Mouse (Mus musculus) midbrain, embryonic 12.5 days (tissue): ENCODE measurements around the gene Dnal4. TPM values are rescaled to one million over a fixed set of nuclear protein-coding genes. Genes with fewer than 3 reads are reported as not detected.

Experiments
- ATAC-seq: fragments of 200-750 bp; cut with Nextera tagmentation; 2 replicates; pipeline ENCODE4 v1.8.0; 2017; ENCODE audit warnings: low read depth, moderate TSS enrichment, moderate library complexity; ENCODE audit not compliant: low FRiP score
- H3K27ac ChIP-seq: fragments of 300-500 bp; sonication (generic); replicated peaks from 2 replicates; pipeline ENCODE4 v1.5.1; 2016; ENCODE audit warnings: mild to moderate bottlenecking
- H3K27me3 ChIP-seq: fragments of 300-500 bp; sonication (generic); 2 replicates; pipeline ENCODE4 v1.6.1; 2016; ENCODE audit warnings: mild to moderate bottlenecking
- H3K36me3 ChIP-seq: fragments of 300-500 bp; sonication (generic); 2 replicates; pipeline ENCODE4 v1.6.1; 2016
- H3K4me1 ChIP-seq: fragments of 300-500 bp; sonication (generic); 2 replicates; pipeline ENCODE4 v1.6.1; 2016
- H3K4me2 ChIP-seq: fragments of 300-500 bp; sonication (generic); replicated peaks from 2 replicates; pipeline ENCODE4 v1.6.1; 2016; ENCODE audit warnings: mild to moderate bottlenecking, moderate library complexity
- H3K4me3 ChIP-seq: fragments of 300-500 bp; sonication (generic); 2 replicates; pipeline ENCODE4 v1.5.1; 2016; ENCODE audit warnings: mild to moderate bottlenecking
- H3K9ac ChIP-seq: fragments of 300-500 bp; sonication (generic); replicated peaks from 2 replicates; pipeline ENCODE4 v1.6.1; 2016; ENCODE audit warnings: mild to moderate bottlenecking, moderate library complexity
- H3K9me3 ChIP-seq: fragments of 300-500 bp; sonication (generic); 2 replicates; pipeline ENCODE4 v1.6.1; 2016; ENCODE audit warnings: mild to moderate bottlenecking
- WGBS: fragments of 180-500 bp; shearing (Covaris S2); methylation state at CpG from one replicate; pipeline ENCODE4 v1.1.7; 2016; 5-methylcytosine and 5-hydroxymethylcytosine counted together
- polyA plus RNA-seq: library from polyadenylated mRNA; unstranded; fragments of >200 nt; fragmentation: Nextera tagmentation; extraction: Ambion mirVana; gene quantifications from 2 replicates; pipeline ENCODE4 v1.2.1, GENCODE M21; 2016

Gene Dnal4
- polyA plus RNA-seq, 1 experiment from 2014 or later = 77.9 TPM

GRCm38 (mm10) chr15:79744001-79744400, 33.6 kb downstream of the Dnal4 start:
- Histone ChIP-seq H3K4me2 (no peak overlapping the region), H3K36me3 (peaks cover 6% of the 10 kb centered on the region), H3K27me3 (no peaks in the 10 kb centered on the region), H3K4me1 (peaks cover 18% of the 10 kb centered on the region), H3K4me3 (no peak overlapping the region), H3K9ac (no peak overlapping the region), H3K27ac (no peak overlapping the region), H3K9me3 (no peaks in the 10 kb centered on the region)
- WGBS = 92% methylated on average over 11 of the region's 11 CpGs
- no peak for ATAC-seq

DNA sequence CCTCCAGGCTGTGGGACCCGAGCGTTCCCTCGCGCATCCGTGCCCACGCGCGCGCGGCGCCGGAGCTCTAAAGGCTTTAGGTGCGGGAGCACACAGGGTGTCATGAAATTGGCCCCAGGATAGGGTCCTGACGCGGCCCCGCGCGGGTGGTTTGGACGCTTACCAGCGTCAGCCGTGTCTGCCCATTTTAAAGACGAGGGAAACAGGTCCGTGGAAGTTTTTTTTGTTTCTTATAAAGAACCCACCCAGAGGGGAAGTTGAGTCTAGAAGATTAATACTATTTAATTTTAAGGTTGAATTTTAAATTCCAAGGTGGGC, 35.0 kb downstream of the Dnal4 start:
- Histone ChIP-seq H3K36me3 (peaks cover 19% of the 10 kb centered on the region), H3K4me2 (peak overlapping the region; percentile 77), H3K4me3 (peak overlapping the region; percentile 98), H3K4me1 (peaks cover 18% of the 10 kb centered on the region), H3K9me3 (no peaks in the 10 kb centered on the region), H3K27me3 (no peaks in the 10 kb centered on the region), H3K9ac (peak overlapping the region; percentile 93), H3K27ac (peak overlapping the region; percentile 22; the same call in 1 of the 2 replicates)
- ATAC-seq = peak; percentile 50
- WGBS = under 1% methylated on average over 23 of the region's 23 CpGs

GRCm38 (mm10) chr15:79741921-79742705, 35.5 kb downstream of the Dnal4 start, which contains the start of gene Sun2:
Sun2 (minus strand) TSS chr15:79742536.
- Histone ChIP-seq H3K27me3 (no peaks in the 10 kb centered on the region), H3K4me2 (peak within 1 kb of the TSS; percentile 77), H3K4me1 (peaks cover 18% of the 10 kb centered on the region), H3K9ac (peak within 1 kb of the TSS; percentile 93), H3K4me3 (peak within 1 kb of the TSS; percentile 98), H3K36me3 (peaks cover 25% of the 10 kb centered on the region), H3K9me3 (no peaks in the 10 kb centered on the region), H3K27ac (peak within 1 kb of the TSS; percentile 65; the same call in 1 of the 2 replicates)
- WGBS = under 1% methylated on average over 83 of the region's 93 CpGs
- peak; percentile 95 for ATAC-seq

DNA sequence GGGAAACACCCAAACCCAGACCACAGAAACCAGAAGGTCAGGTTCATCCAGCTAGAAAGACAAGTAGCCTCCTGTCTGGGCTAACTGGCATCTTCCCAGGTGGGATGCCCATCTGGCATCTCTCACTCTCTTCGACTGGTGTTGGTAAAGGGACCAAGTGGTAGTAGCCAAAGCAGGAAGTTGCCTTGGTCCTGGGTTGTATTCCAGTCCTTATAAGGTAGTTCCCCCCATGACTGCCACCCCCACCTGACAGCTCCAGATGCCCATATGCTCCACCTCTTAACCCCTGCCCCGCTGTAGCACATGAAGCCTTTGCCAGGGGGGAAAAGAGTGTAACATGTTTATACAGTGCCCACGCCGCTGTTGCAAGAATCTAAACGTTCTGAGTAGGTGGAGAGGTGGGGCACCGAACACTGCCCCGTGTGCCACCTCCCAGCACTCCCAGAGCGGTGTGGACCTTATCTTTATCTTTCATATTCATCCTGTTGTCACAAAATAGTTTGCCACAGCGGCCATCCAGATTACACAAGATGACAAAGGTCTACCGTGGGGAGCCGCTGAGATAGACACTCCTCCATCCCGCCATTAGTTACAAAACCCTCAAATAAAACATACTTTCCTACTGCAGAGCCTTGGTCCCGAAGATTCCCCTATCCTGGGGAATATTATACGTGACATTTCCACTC, 36.3 kb downstream of the Dnal4 start:
- 0 out of 2 replicates have a peak, but pooled peaks have one; percentile 5 for ATAC-seq
- Histone ChIP-seq H3K4me2 (peak overlapping the region; percentile 77), H3K4me3 (peak overlapping the region; percentile 98), H3K27ac (no peak overlapping the region), H3K9me3 (no peaks in the 10 kb centered on the region), H3K36me3 (peaks cover 32% of the 10 kb centered on the region), H3K9ac (peak overlapping the region; percentile 93), H3K4me1 (peaks cover 18% of the 10 kb centered on the region), H3K27me3 (no peaks in the 10 kb centered on the region)
- 45% methylated on average over 14 of the region's 14 CpGs for WGBS

GRCm38 (mm10) chr15:79740739-79741138, 36.9 kb downstream of the Dnal4 start:
- Histone ChIP-seq H3K4me1 (peaks cover 18% of the 10 kb centered on the region), H3K27me3 (no peaks in the 10 kb centered on the region), H3K9ac (no peak overlapping the region), H3K36me3 (peaks cover 37% of the 10 kb centered on the region), H3K4me3 (peak overlapping the region; percentile 98), H3K4me2 (peak overlapping the region; percentile 77), H3K27ac (no peak overlapping the region), H3K9me3 (no peaks in the 10 kb centered on the region)
- 84% methylated on average over 3 of the region's 3 CpGs for WGBS
- no peak for ATAC-seq

DNA sequence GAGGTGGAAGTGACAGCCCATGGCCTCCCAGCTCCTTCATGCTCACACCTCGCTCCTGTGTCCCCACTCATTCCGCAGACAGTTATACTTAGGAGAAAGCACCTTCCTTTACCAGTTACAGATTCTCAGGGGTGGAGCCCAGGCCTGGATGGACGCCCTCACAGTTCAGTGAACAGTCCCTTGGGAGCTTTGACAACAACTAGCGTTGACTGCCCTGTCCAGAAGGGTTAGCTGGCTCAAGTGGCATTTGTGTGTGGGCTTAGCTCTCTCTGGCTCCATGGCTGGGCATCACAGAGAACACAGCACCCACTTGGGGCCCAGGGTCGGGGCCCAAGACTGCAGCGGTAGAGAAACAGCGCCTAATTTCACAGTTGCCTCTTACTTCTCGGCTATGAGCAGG, 43.3 kb downstream of the Dnal4 start:
- Histone ChIP-seq H3K4me2 (no peak overlapping the region), H3K4me3 (no peak overlapping the region), H3K27me3 (no peaks in the 10 kb centered on the region), H3K4me1 (no peaks in the 10 kb centered on the region), H3K36me3 (peaks cover 89% of the 10 kb centered on the region), H3K9me3 (no peaks in the 10 kb centered on the region), H3K9ac (no peak overlapping the region), H3K27ac (no peak overlapping the region)
- WGBS = 85% methylated on average over 8 of the region's 8 CpGs
- no peak for ATAC-seq

DNA sequence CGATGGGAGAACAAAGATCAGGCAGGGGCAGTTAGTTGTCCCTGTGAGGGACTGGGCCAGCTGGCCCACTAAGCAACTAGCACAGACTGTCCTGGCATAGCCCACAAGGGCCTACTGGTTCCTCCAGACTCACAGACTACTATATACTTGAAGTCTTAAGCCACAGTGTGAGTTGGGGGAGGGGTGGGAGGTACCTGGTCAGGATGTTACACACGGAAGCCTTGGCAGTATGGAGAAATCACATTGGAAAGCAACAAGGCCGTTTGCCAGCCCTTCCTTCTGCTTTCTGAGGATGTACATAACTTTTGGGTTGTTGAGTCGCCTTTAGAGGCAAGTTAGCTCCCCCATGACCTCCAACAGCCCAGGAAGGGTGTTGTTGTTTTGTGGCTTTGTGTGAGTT, 44.0 kb downstream of the Dnal4 start:
- Histone ChIP-seq H3K9ac (no peak overlapping the region), H3K4me1 (no peaks in the 10 kb centered on the region), H3K4me2 (no peak overlapping the region), H3K36me3 (peaks cover 89% of the 10 kb centered on the region), H3K27me3 (no peaks in the 10 kb centered on the region), H3K4me3 (no peak overlapping the region), H3K27ac (no peak overlapping the region), H3K9me3 (no peaks in the 10 kb centered on the region)
- 76% methylated on average over 4 of the region's 4 CpGs for whole genome bisulfite sequencing
- ATAC-seq = no peak

GRCm38 (mm10) chr15:79733192-79733591, 44.5 kb downstream of the Dnal4 start:
- Histone ChIP-seq H3K4me3 (no peak overlapping the region), H3K27ac (no peak overlapping the region), H3K9me3 (no peaks in the 10 kb centered on the region), H3K27me3 (no peaks in the 10 kb centered on the region), H3K36me3 (peaks cover 89% of the 10 kb centered on the region), H3K4me1 (no peaks in the 10 kb centered on the region), H3K4me2 (no peak overlapping the region), H3K9ac (no peak overlapping the region)
- WGBS = 96% methylated on average over 8 of the region's 8 CpGs
- no peak for ATAC-seq

GRCm38 (mm10) chr15:79731554-79731953, 46.1 kb downstream of the Dnal4 start:
- H3K27ac ChIP-seq = no peak overlapping the region
- ATAC-seq = no peak
- no peak overlapping the region for H3K4me3 ChIP-seq
- H3K9me3 ChIP-seq = no peaks in the 10 kb centered on the region
- 89% methylated on average over 7 of the region's 7 CpGs for WGBS
- no peak overlapping the region for H3K4me2 ChIP-seq
- no peak overlapping the region for H3K9ac ChIP-seq
- no peaks in the 10 kb centered on the region for H3K27me3 ChIP-seq
- H3K36me3 ChIP-seq = peaks cover 89% of the 10 kb centered on the region
- H3K4me1 ChIP-seq = no peaks in the 10 kb centered on the region

DNA sequence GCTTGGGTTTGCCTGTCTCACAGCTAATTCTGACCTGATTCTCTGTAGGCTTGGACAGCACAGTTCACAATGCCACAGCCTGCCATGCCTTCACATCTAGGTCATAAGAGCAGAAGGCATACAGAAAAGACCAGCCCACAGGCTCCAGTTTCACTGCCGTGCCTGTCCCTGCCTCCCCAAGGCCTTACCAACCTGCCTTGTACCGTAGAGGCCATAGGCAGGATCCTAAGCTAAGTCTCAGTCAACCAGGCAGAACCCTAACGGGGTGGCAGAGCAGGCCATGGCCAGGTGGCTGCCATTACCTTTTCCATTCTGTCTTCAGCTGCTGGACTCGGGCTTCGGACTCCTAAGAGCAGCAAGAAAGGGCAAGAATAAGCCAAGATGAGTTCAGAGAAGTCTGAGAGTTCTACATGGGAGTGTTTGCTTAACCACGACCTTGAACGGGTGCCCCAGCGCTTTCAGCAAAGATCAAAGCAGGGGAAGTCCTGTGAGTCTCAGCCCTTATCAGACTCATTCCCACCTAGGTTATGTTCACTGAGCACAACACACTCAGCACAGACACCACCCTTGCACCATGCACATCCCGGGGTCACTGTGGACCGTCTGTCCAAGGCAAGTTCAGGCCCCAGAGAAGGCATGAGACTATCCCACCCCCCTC, 48.8 kb downstream of the Dnal4 start:
- Histone ChIP-seq H3K9ac (no peak overlapping the region), H3K36me3 (peaks cover 90% of the 10 kb centered on the region), H3K4me1 (no peaks in the 10 kb centered on the region), H3K27ac (no peak overlapping the region), H3K4me2 (no peak overlapping the region), H3K4me3 (no peak overlapping the region), H3K9me3 (no peaks in the 10 kb centered on the region), H3K27me3 (no peaks in the 10 kb centered on the region)
- ATAC-seq = no peak
- 92% methylated on average over 10 of the region's 10 CpGs for WGBS

GRCm38 (mm10) chr15:79728311-79728710, 49.3 kb downstream of the Dnal4 start:
- no peak overlapping the region for H3K4me3 ChIP-seq
- ATAC-seq = no peak
- H3K27me3 ChIP-seq = no peaks in the 10 kb centered on the region
- no peak overlapping the region; the same call in 1 of the 2 replicates for H3K27ac ChIP-seq
- H3K9me3 ChIP-seq = no peaks in the 10 kb centered on the region
- no peak overlapping the region for H3K9ac ChIP-seq
- H3K4me1 ChIP-seq = 0 out of 2 replicates have a peak, but pooled peaks cover 3% of the 10 kb centered on the region
- WGBS = 57% methylated on average over 5 of the region's 5 CpGs
- peaks cover 84% of the 10 kb centered on the region for H3K36me3 ChIP-seq
- H3K4me2 ChIP-seq = no peak overlapping the region

DNA sequence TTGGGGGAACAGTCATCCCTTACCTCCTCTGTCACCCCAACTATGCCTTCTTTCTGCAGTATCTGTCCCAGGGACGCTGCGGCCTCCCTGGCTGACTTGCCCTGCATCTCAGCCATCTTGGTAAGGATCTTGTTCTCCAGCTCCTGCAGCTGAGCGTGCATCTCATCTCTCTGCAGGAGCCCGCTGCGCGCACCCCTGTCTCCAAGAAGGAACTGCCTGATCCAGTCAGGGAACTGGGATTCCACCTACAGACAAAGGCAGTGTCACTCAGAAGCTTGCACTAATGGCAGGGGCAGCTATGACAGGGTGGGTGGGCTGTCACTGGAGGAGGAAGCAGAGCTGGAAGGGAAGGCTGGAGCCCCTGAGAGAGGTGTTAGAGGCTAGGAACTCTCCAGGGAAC, 49.8 kb downstream of the Dnal4 start:
- 74% methylated on average over 6 of the region's 6 CpGs for WGBS
- Histone ChIP-seq H3K27ac (no peak overlapping the region; the same call in 1 of the 2 replicates), H3K36me3 (peaks cover 80% of the 10 kb centered on the region)

More for the DNA sequence above, 49.8 kb downstream of the Dnal4 start:
- no peak overlapping the region for H3K4me3 ChIP-seq
- no peak overlapping the region for H3K4me2 ChIP-seq
- no peak overlapping the region for H3K9ac ChIP-seq
- no peaks in the 10 kb centered on the region for H3K9me3 ChIP-seq
- no peaks in the 10 kb centered on the region for H3K27me3 ChIP-seq
- H3K4me1 ChIP-seq = 0 out of 2 replicates have a peak, but pooled peaks cover 3% of the 10 kb centered on the region
- ATAC-seq = no peak
